Mouse (Mus musculus): ENCODE data around the gene Syn3. TPM values are rescaled to one million over a fixed set of nuclear protein-coding genes. Genes with fewer than 3 reads are reported as not detected.

Syn3 gene
- polyA plus RNA-seq, 1 experiment from 2014 or later, result 0.99 TPM

GRCm38 (mm10) chr10:86418931-86419330 lies 79.8 kb downstream of the Syn3 start:
- no peaks in the 10 kb centered on the region for H3K36me3 ChIP-seq (ENCODE audit: control insufficient read depth, insufficient read depth, low read length)
- no peaks in the 10 kb centered on the region for H3K9me3 ChIP-seq (replicated peaks; ENCODE audit: control insufficient read depth, low read length)
- H3K27ac ChIP-seq (ENCODE audit: low read depth, low read length), result peak overlapping the region; percentile 16; the same call in 1 of the 2 replicates
- peaks cover 16% of the 10 kb centered on the region for H3K4me1 ChIP-seq (ENCODE audit: control insufficient read depth, insufficient read depth, low read length)
- no peak overlapping the region for H3K4me2 ChIP-seq
- no peak overlapping the region for H3K4me3 ChIP-seq (ENCODE audit: low read depth, low read length)
- no peak overlapping the region for H3K9ac ChIP-seq (ENCODE audit: low read depth, low read length)
- H3K27me3 ChIP-seq (ENCODE audit: control insufficient read depth, insufficient read depth, low read length), result no peaks in the 10 kb centered on the region
- 71% methylated on average over 5 of the region's 5 CpGs for WGBS (ENCODE audit: insufficient replicate concordance)
- ATAC-seq (replicated peaks; ENCODE audit: insufficient number of reproducible peaks, low FRiP score, low TSS enrichment), result no peak

GRCm38 (mm10) chr10:86418345-86418744 lies 80.4 kb downstream of the Syn3 start:
- Histone ChIP-seq H3K36me3 (ENCODE audit: control insufficient read depth, insufficient read depth, low read length) (no peaks in the 10 kb centered on the region), H3K4me1 (ENCODE audit: control insufficient read depth, insufficient read depth, low read length) (peaks cover 16% of the 10 kb centered on the region), H3K9ac (ENCODE audit: low read depth, low read length) (no peak overlapping the region), H3K27ac (ENCODE audit: low read depth, low read length) (no peak overlapping the region), H3K4me3 (ENCODE audit: low read depth, low read length) (no peak overlapping the region), H3K9me3 (replicated peaks; ENCODE audit: control insufficient read depth, low read length) (no peaks in the 10 kb centered on the region), H3K27me3 (ENCODE audit: control insufficient read depth, insufficient read depth, low read length) (no peaks in the 10 kb centered on the region), H3K4me2 (no peak overlapping the region)
- WGBS (ENCODE audit: insufficient replicate concordance), result 75% methylated on average over 2 of the region's 2 CpGs
- ATAC-seq (replicated peaks; ENCODE audit: insufficient number of reproducible peaks, low FRiP score, low TSS enrichment), result no peak

GRCm38 (mm10) chr10:86416806-86417205 lies 81.9 kb downstream of the Syn3 start:
- Histone ChIP-seq H3K27ac (ENCODE audit: low read depth, low read length) (no peak overlapping the region), H3K4me2 (no peak overlapping the region), H3K4me3 (ENCODE audit: low read depth, low read length) (no peak overlapping the region), H3K27me3 (ENCODE audit: control insufficient read depth, insufficient read depth, low read length) (no peaks in the 10 kb centered on the region), H3K36me3 (ENCODE audit: control insufficient read depth, insufficient read depth, low read length) (no peaks in the 10 kb centered on the region), H3K9me3 (replicated peaks; ENCODE audit: control insufficient read depth, low read length) (no peaks in the 10 kb centered on the region), H3K9ac (ENCODE audit: low read depth, low read length) (no peak overlapping the region), H3K4me1 (ENCODE audit: control insufficient read depth, insufficient read depth, low read length) (peaks cover 16% of the 10 kb centered on the region)
- 27% methylated on average over 8 of the region's 8 CpGs for WGBS (ENCODE audit: insufficient replicate concordance)
- 0 out of 2 replicates have a peak, but pooled peaks have one; percentile 42 for ATAC-seq (replicated peaks; ENCODE audit: insufficient number of reproducible peaks, low FRiP score, low TSS enrichment)

- Histone ChIP-seq H3K4me2 (no peak overlapping the region), H3K4me3 (ENCODE audit: low read depth, low read length) (no peak overlapping the region), H3K27me3 (ENCODE audit: control insufficient read depth, insufficient read depth, low read length) (no peaks in the 10 kb centered on the region), H3K4me1 (ENCODE audit: control insufficient read depth, insufficient read depth, low read length) (peaks cover 2% of the 10 kb centered on the region; the same call in 1 of the 2 replicates), H3K27ac (ENCODE audit: low read depth, low read length) (no peak overlapping the region), H3K9ac (ENCODE audit: low read depth, low read length) (no peak overlapping the region), H3K9me3 (replicated peaks; ENCODE audit: control insufficient read depth, low read length) (no peaks in the 10 kb centered on the region), H3K36me3 (ENCODE audit: control insufficient read depth, insufficient read depth, low read length) (no peaks in the 10 kb centered on the region)
- 79% methylated on average over 6 of the region's 6 CpGs for WGBS (ENCODE audit: insufficient replicate concordance)
- ATAC-seq (replicated peaks; ENCODE audit: insufficient number of reproducible peaks, low FRiP score, low TSS enrichment), result no peak
Measured at GRCm38 (mm10) chr10:86410868-86411267, 87.8 kb downstream of the Syn3 start.

- Histone ChIP-seq H3K4me1 (ENCODE audit: control insufficient read depth, insufficient read depth, low read length) (peaks cover 2% of the 10 kb centered on the region; the same call in 1 of the 2 replicates), H3K9me3 (replicated peaks; ENCODE audit: control insufficient read depth, low read length) (no peaks in the 10 kb centered on the region), H3K9ac (ENCODE audit: low read depth, low read length) (no peak overlapping the region), H3K36me3 (ENCODE audit: control insufficient read depth, insufficient read depth, low read length) (no peaks in the 10 kb centered on the region), H3K4me3 (ENCODE audit: low read depth, low read length) (no peak overlapping the region), H3K27me3 (ENCODE audit: control insufficient read depth, insufficient read depth, low read length) (no peaks in the 10 kb centered on the region), H3K27ac (ENCODE audit: low read depth, low read length) (no peak overlapping the region), H3K4me2 (no peak overlapping the region)
- WGBS (ENCODE audit: insufficient replicate concordance), result 28% methylated on average over 4 of the region's 4 CpGs
- no peak for ATAC-seq (replicated peaks; ENCODE audit: insufficient number of reproducible peaks, low FRiP score, low TSS enrichment)
Measured at GRCm38 (mm10) chr10:86406952-86407351, 91.7 kb downstream of the Syn3 start.

- WGBS (ENCODE audit: insufficient replicate concordance), result 76% methylated on average over 2 of the region's 2 CpGs
- no peaks in the 10 kb centered on the region for H3K36me3 ChIP-seq (ENCODE audit: control insufficient read depth, insufficient read depth, low read length)
Measured at GRCm38 (mm10) chr10:86398347-86398720, 100.4 kb downstream of the Syn3 start.

GRCm38 (mm10) chr10:86397577-86398346 lies 100.9 kb downstream of the Syn3 start:
- ATAC-seq (replicated peaks; ENCODE audit: insufficient number of reproducible peaks, low FRiP score, low TSS enrichment), result no peak
- Histone ChIP-seq H3K4me3 (ENCODE audit: low read depth, low read length) (no peak overlapping the region), H3K4me2 (no peak overlapping the region), H3K36me3 (ENCODE audit: control insufficient read depth, insufficient read depth, low read length) (no peaks in the 10 kb centered on the region), H3K4me1 (ENCODE audit: control insufficient read depth, insufficient read depth, low read length) (no peaks in the 10 kb centered on the region), H3K9ac (ENCODE audit: low read depth, low read length) (no peak overlapping the region), H3K27ac (ENCODE audit: low read depth, low read length) (no peak overlapping the region), H3K9me3 (replicated peaks; ENCODE audit: control insufficient read depth, low read length) (no peaks in the 10 kb centered on the region), H3K27me3 (ENCODE audit: control insufficient read depth, insufficient read depth, low read length) (no peaks in the 10 kb centered on the region)
- WGBS (ENCODE audit: insufficient replicate concordance), result 72% methylated on average over 4 of the region's 4 CpGs

More at GRCm38 (mm10) chr10:86398347-86398720, 100.4 kb downstream of the Syn3 start:
- no peaks in the 10 kb centered on the region for H3K27me3 ChIP-seq (ENCODE audit: control insufficient read depth, insufficient read depth, low read length)
- H3K4me1 ChIP-seq (ENCODE audit: control insufficient read depth, insufficient read depth, low read length), result no peaks in the 10 kb centered on the region
- no peak overlapping the region for H3K4me3 ChIP-seq (ENCODE audit: low read depth, low read length)
- no peak overlapping the region for H3K9ac ChIP-seq (ENCODE audit: low read depth, low read length)
- no peak for ATAC-seq (replicated peaks; ENCODE audit: insufficient number of reproducible peaks, low FRiP score, low TSS enrichment)
- H3K9me3 ChIP-seq (replicated peaks; ENCODE audit: control insufficient read depth, low read length), result no peaks in the 10 kb centered on the region
- H3K27ac ChIP-seq (ENCODE audit: low read depth, low read length), result no peak overlapping the region
- no peak overlapping the region for H3K4me2 ChIP-seq

GRCm38 (mm10) chr10:86392399-86392798 lies 106.3 kb downstream of the Syn3 start:
- Histone ChIP-seq H3K4me3 (ENCODE audit: low read depth, low read length) (no peak overlapping the region), H3K36me3 (ENCODE audit: control insufficient read depth, insufficient read depth, low read length) (no peaks in the 10 kb centered on the region), H3K27ac (ENCODE audit: low read depth, low read length) (no peak overlapping the region), H3K9ac (ENCODE audit: low read depth, low read length) (no peak overlapping the region), H3K9me3 (replicated peaks; ENCODE audit: control insufficient read depth, low read length) (no peaks in the 10 kb centered on the region), H3K4me1 (ENCODE audit: control insufficient read depth, insufficient read depth, low read length) (peaks cover 5% of the 10 kb centered on the region), H3K4me2 (no peak overlapping the region), H3K27me3 (ENCODE audit: control insufficient read depth, insufficient read depth, low read length) (no peaks in the 10 kb centered on the region)
- no peak for ATAC-seq (replicated peaks; ENCODE audit: insufficient number of reproducible peaks, low FRiP score, low TSS enrichment)
- 73% methylated on average over 3 of the region's 3 CpGs for WGBS (ENCODE audit: insufficient replicate concordance)

- H3K27me3 ChIP-seq (ENCODE audit: control insufficient read depth, insufficient read depth, low read length), result no peaks in the 10 kb centered on the region
- no peak overlapping the region for H3K27ac ChIP-seq (ENCODE audit: low read depth, low read length)
- no peak overlapping the region for H3K4me2 ChIP-seq
- no peaks in the 10 kb centered on the region for H3K9me3 ChIP-seq (replicated peaks; ENCODE audit: control insufficient read depth, low read length)
- 57% methylated on average over 2 of the region's 2 CpGs for WGBS (ENCODE audit: insufficient replicate concordance)
- no peak for ATAC-seq (replicated peaks; ENCODE audit: insufficient number of reproducible peaks, low FRiP score, low TSS enrichment)
- H3K4me3 ChIP-seq (ENCODE audit: low read depth, low read length), result no peak overlapping the region
- no peaks in the 10 kb centered on the region for H3K36me3 ChIP-seq (ENCODE audit: control insufficient read depth, insufficient read depth, low read length)
- H3K4me1 ChIP-seq (ENCODE audit: control insufficient read depth, insufficient read depth, low read length), result peaks cover 5% of the 10 kb centered on the region
- H3K9ac ChIP-seq (ENCODE audit: low read depth, low read length), result no peak overlapping the region
Measured at GRCm38 (mm10) chr10:86389913-86390312, 108.8 kb downstream of the Syn3 start.

Measured in heart, embryonic 11.5 days (tissue).